Mouse (Mus musculus): ENCODE data around the gene Hspg2. TPM values are rescaled to one million over a fixed set of nuclear protein-coding genes. Genes with fewer than 3 reads are reported as not detected.

Hspg2 gene
- total RNA-seq, 1 experiment: 226 TPM

GRCm38 (mm10) chr4:137610256-137610655, 141.7 kb downstream of the Hspg2 start:
- TF ChIP-seq CHD2 (IDR thresholded peaks at IDR 0.05; ENCODE audit: low read depth, low read length) (no peak), HCFC1 (IDR thresholded peaks at IDR 0.05; ENCODE audit: borderline replicate concordance, insufficient read depth, low read length) (no peak), ZC3H11A (IDR thresholded peaks at IDR 0.05; ENCODE audit: borderline replicate concordance, low read depth, low read length) (no peak), MAFK (IDR thresholded peaks at IDR 0.05; ENCODE audit: insufficient read depth, low read depth, low read length) (no peak), ZNF384 (IDR thresholded peaks at IDR 0.05; ENCODE audit: low read depth, low read length) (no peak)
- Histone ChIP-seq H3K4me3 (ENCODE audit: insufficient read depth in 1 of 2, low read depth in 1 of 2, low read length in 2 of 2, poor library complexity in 1 of 2, severe bottlenecking in 1 of 2) (no peak overlapping the region), H3K9me3 (ENCODE audit: control insufficient read depth, insufficient read depth, low read depth, low read length) (no peaks in the 10 kb centered on the region), H3K9ac (ENCODE audit: insufficient read depth, low read depth, low read length, poor library complexity, severe bottlenecking) (no peak overlapping the region), H3K36me3 (ENCODE audit: control insufficient read depth, insufficient read depth, low read length, poor library complexity, severe bottlenecking) (peaks cover 80% of the 10 kb centered on the region), H3K27ac (ENCODE audit: insufficient read depth, low read depth, low read length, poor library complexity, severe bottlenecking) (no peak overlapping the region), H3K4me1 (ENCODE audit: control insufficient read depth in 2 of 2, insufficient read depth in 2 of 2, low read length in 2 of 2, poor library complexity in 1 of 2) (peaks cover 1 to 8% of the 10 kb centered on the region in 2 experiments; a peak in 1 of 4 replicates)
- in situ Hi-C loops (cut with MboI; ENCODE audit: low sequenced_read_pairs in 2 of 2, unreplicated experiment in 2 of 2): no loop called here
- no peak for DNase-seq (ENCODE audit: low read depth, low spot score)

Other genes with a start within 250 kb of the Hspg2 start
- 3.8 and 4.0 TPM in 2 replicates for gene Wnt4, start 191.3 kb upstream of the Hspg2 start, total RNA-seq (2012; rRNA removed)
- 107 and 189 TPM in 2 replicates for gene Cdc42, start 111.0 kb upstream of the Hspg2 start, total RNA-seq (2012; rRNA removed)
- not detected in 2 replicates for gene Cela3a, start 59.0 kb upstream of the Hspg2 start, total RNA-seq (2012; rRNA removed)
- gene Cela3b, start 38.2 kb upstream of the Hspg2 start, total RNA-seq (2012; rRNA removed): not detected in 2 replicates
- gene 1700013G24Rik, start 15.5 kb upstream of the Hspg2 start, total RNA-seq (2012; rRNA removed): not detected in 2 replicates
- gene Ldlrad2, start 105.8 kb downstream of the Hspg2 start, total RNA-seq (2012; rRNA removed): not detected in 2 replicates
- 161 and 173 TPM in 2 replicates for gene Usp48, start 125.0 kb downstream of the Hspg2 start, total RNA-seq (2012; rRNA removed)
- gene Rap1gap, start 196.0 kb downstream of the Hspg2 start, total RNA-seq (2012; rRNA removed): 13.4 and 28.4 TPM in 2 replicates

Measured in ES-E14 (cell line).